Mouse (Mus musculus): Measurements from ENCODE around the gene Cyp17a1. TPM values are rescaled to one million over a fixed set of nuclear protein-coding genes. Genes with fewer than 3 reads are reported as not detected.

Gene Cyp17a1
- polyA plus RNA-seq, 1 experiment from 2014 or later: not detected

- no peaks in the 10 kb centered on the region for H3K9me3 ChIP-seq
- no peak overlapping the region for H3K4me2 ChIP-seq (replicated peaks)
- H3K9ac ChIP-seq: no peak overlapping the region
- 81% methylated on average over 8 of the region's 8 CpGs for WGBS
- H3K36me3 ChIP-seq: peaks cover 21% of the 10 kb centered on the region
- no peak for ATAC-seq
- H3K27ac ChIP-seq: no peak overlapping the region
- no peaks in the 10 kb centered on the region for H3K27me3 ChIP-seq (replicated peaks)
- H3K4me1 ChIP-seq (replicated peaks): peaks cover 10% of the 10 kb centered on the region
- H3K4me3 ChIP-seq (replicated peaks): no peak overlapping the region
These were observed 25.1 kb downstream of the Cyp17a1 start for GRCm38 (mm10) chr19:46647850-46648249.

- Histone ChIP-seq H3K9me3 (no peaks in the 10 kb centered on the region), H3K4me1 (replicated peaks) (peaks cover 16% of the 10 kb centered on the region), H3K27me3 (replicated peaks) (no peaks in the 10 kb centered on the region), H3K36me3 (peaks cover 18% of the 10 kb centered on the region), H3K4me3 (replicated peaks) (no peak overlapping the region), H3K27ac (no peak overlapping the region), H3K4me2 (replicated peaks) (no peak overlapping the region), H3K9ac (no peak overlapping the region)
- no peak for ATAC-seq
- 64% methylated on average over 3 of the region's 3 CpGs for WGBS
These were observed 25.7 kb downstream of the Cyp17a1 start for GRCm38 (mm10) chr19:46647254-46647653.

GRCm38 (mm10) chr19:46646041-46646481, 26.9 kb downstream of the Cyp17a1 start:
- H3K4me1 ChIP-seq (replicated peaks): peaks cover 27% of the 10 kb centered on the region
- 87% methylated on average over 12 of the region's 12 CpGs for WGBS

GRCm38 (mm10) chr19:46644793-46645602, 28.0 kb downstream of the Cyp17a1 start:
- Histone ChIP-seq H3K4me2 (replicated peaks) (no peak overlapping the region), H3K4me1 (replicated peaks) (peaks cover 33% of the 10 kb centered on the region), H3K9ac (no peak overlapping the region), H3K27me3 (replicated peaks) (no peaks in the 10 kb centered on the region), H3K9me3 (no peaks in the 10 kb centered on the region), H3K27ac (no peak overlapping the region), H3K4me3 (replicated peaks) (no peak overlapping the region), H3K36me3 (peaks cover 14% of the 10 kb centered on the region)
- no peak for ATAC-seq
- 49% methylated on average over 12 of the region's 12 CpGs for WGBS

More at GRCm38 (mm10) chr19:46646041-46646481, 26.9 kb downstream of the Cyp17a1 start:
- ATAC-seq: no peak
- no peak overlapping the region for H3K4me3 ChIP-seq (replicated peaks)
- no peak overlapping the region for H3K4me2 ChIP-seq (replicated peaks)
- no peak overlapping the region for H3K27ac ChIP-seq
- H3K36me3 ChIP-seq: peaks cover 14% of the 10 kb centered on the region
- H3K9ac ChIP-seq: no peak overlapping the region
- H3K27me3 ChIP-seq (replicated peaks): no peaks in the 10 kb centered on the region
- no peaks in the 10 kb centered on the region for H3K9me3 ChIP-seq

- Histone ChIP-seq H3K4me3 (replicated peaks) (no peak overlapping the region), H3K4me2 (replicated peaks) (no peak overlapping the region), H3K36me3 (peaks cover 14% of the 10 kb centered on the region), H3K27me3 (replicated peaks) (no peaks in the 10 kb centered on the region), H3K9me3 (no peaks in the 10 kb centered on the region), H3K27ac (no peak overlapping the region), H3K9ac (no peak overlapping the region), H3K4me1 (replicated peaks) (peaks cover 33% of the 10 kb centered on the region)
- ATAC-seq: no peak
- 86% methylated on average over 10 of the region's 10 CpGs for WGBS
These were observed 28.6 kb downstream of the Cyp17a1 start for GRCm38 (mm10) chr19:46644343-46644792.

- Histone ChIP-seq H3K9ac (no peak overlapping the region), H3K4me2 (replicated peaks) (no peak overlapping the region), H3K9me3 (no peaks in the 10 kb centered on the region), H3K36me3 (peaks cover 14% of the 10 kb centered on the region), H3K27ac (no peak overlapping the region), H3K4me3 (replicated peaks) (no peak overlapping the region), H3K4me1 (replicated peaks) (peaks cover 38% of the 10 kb centered on the region), H3K27me3 (replicated peaks) (no peaks in the 10 kb centered on the region)
- 79% methylated on average over 5 of the region's 5 CpGs for WGBS
- no peak for ATAC-seq
These were observed 29.7 kb downstream of the Cyp17a1 start for GRCm38 (mm10) chr19:46643236-46643635.

GRCm38 (mm10) chr19:46642136-46642753, 30.7 kb downstream of the Cyp17a1 start:
- Histone ChIP-seq H3K27me3 (replicated peaks) (no peaks in the 10 kb centered on the region), H3K9ac (peak overlapping the region; percentile 4; the same call in 1 of the 2 replicates), H3K4me3 (replicated peaks) (no peak overlapping the region), H3K36me3 (peaks cover 14% of the 10 kb centered on the region), H3K9me3 (no peaks in the 10 kb centered on the region), H3K27ac (peak overlapping the region; percentile 78), H3K4me2 (replicated peaks) (peak overlapping the region; percentile 30; the same call in 1 of the 2 replicates), H3K4me1 (replicated peaks) (peaks cover 38% of the 10 kb centered on the region)
- ATAC-seq: peak; percentile 43
- 35% methylated on average over 22 of the region's 22 CpGs for WGBS

GRCm38 (mm10) chr19:46641420-46642085, 31.4 kb downstream of the Cyp17a1 start:
- peak; percentile 74 for ATAC-seq
- peaks cover 38% of the 10 kb centered on the region for H3K4me1 ChIP-seq (replicated peaks)
- no peaks in the 10 kb centered on the region for H3K27me3 ChIP-seq (replicated peaks)
- H3K36me3 ChIP-seq: peaks cover 7% of the 10 kb centered on the region; the same call in 1 of the 2 replicates
- no peak overlapping the region for H3K4me3 ChIP-seq (replicated peaks)
- H3K27ac ChIP-seq: peak overlapping the region; percentile 78
- peak overlapping the region; percentile 30 for H3K4me2 ChIP-seq (replicated peaks)
- 27% methylated on average over 19 of the region's 19 CpGs for WGBS
- no peaks in the 10 kb centered on the region for H3K9me3 ChIP-seq
- H3K9ac ChIP-seq: peak overlapping the region; percentile 4; the same call in 1 of the 2 replicates

GRCm38 (mm10) chr19:46640780-46641179, 32.2 kb downstream of the Cyp17a1 start:
- Histone ChIP-seq H3K4me3 (replicated peaks) (no peak overlapping the region), H3K27ac (0 out of 2 replicates have a peak overlapping the region, but pooled peaks have one; percentile 78), H3K4me1 (replicated peaks) (peaks cover 46% of the 10 kb centered on the region), H3K27me3 (replicated peaks) (no peaks in the 10 kb centered on the region), H3K9me3 (no peaks in the 10 kb centered on the region), H3K9ac (no peak overlapping the region), H3K4me2 (replicated peaks) (no peak overlapping the region), H3K36me3 (peaks cover 3% of the 10 kb centered on the region; the same call in 1 of the 2 replicates)
- WGBS: 85% methylated on average over 8 of the region's 8 CpGs
- ATAC-seq: no peak

GRCm38 (mm10) chr19:46639496-46639895, 33.5 kb downstream of the Cyp17a1 start:
- Histone ChIP-seq H3K4me3 (replicated peaks) (no peak overlapping the region), H3K36me3 (no peaks in the 10 kb centered on the region; the same call in 1 of the 2 replicates), H3K4me1 (replicated peaks) (peaks cover 44% of the 10 kb centered on the region), H3K4me2 (replicated peaks) (no peak overlapping the region), H3K9me3 (no peaks in the 10 kb centered on the region), H3K9ac (no peak overlapping the region), H3K27me3 (replicated peaks) (no peaks in the 10 kb centered on the region), H3K27ac (no peak overlapping the region)
- 76% methylated on average over 14 of the region's 14 CpGs for WGBS
- no peak for ATAC-seq

GRCm38 (mm10) chr19:46639053-46639452, 33.9 kb downstream of the Cyp17a1 start:
- ATAC-seq: no peak
- no peaks in the 10 kb centered on the region for H3K27me3 ChIP-seq (replicated peaks)
- no peak overlapping the region for H3K9ac ChIP-seq
- no peak overlapping the region for H3K27ac ChIP-seq
- no peak overlapping the region for H3K4me3 ChIP-seq (replicated peaks)
- no peaks in the 10 kb centered on the region; the same call in 1 of the 2 replicates for H3K36me3 ChIP-seq
- no peak overlapping the region for H3K4me2 ChIP-seq (replicated peaks)
- peaks cover 42% of the 10 kb centered on the region for H3K4me1 ChIP-seq (replicated peaks)
- no peaks in the 10 kb centered on the region for H3K9me3 ChIP-seq

- H3K9me3 ChIP-seq: no peaks in the 10 kb centered on the region
- H3K4me2 ChIP-seq (replicated peaks): no peak overlapping the region
- no peak for ATAC-seq
- H3K4me1 ChIP-seq (replicated peaks): peaks cover 35% of the 10 kb centered on the region
- no peaks in the 10 kb centered on the region for H3K27me3 ChIP-seq (replicated peaks)
- H3K36me3 ChIP-seq: no peaks in the 10 kb centered on the region; the same call in 1 of the 2 replicates
- no peak overlapping the region for H3K27ac ChIP-seq
- H3K9ac ChIP-seq: no peak overlapping the region
- H3K4me3 ChIP-seq (replicated peaks): no peak overlapping the region
- WGBS: 52% methylated on average over 6 of the region's 6 CpGs
These were observed 35.4 kb downstream of the Cyp17a1 start for GRCm38 (mm10) chr19:46637598-46637997.

Data from intestine, embryonic 15.5 days (tissue).